Mouse (Mus musculus) erythroblast, embryonic 14.5 days (primary cell): ENCODE measurements around the gene Map3k20.

Experiments used
- GATA1 ChIP-seq: IDR thresholded peaks from 2 replicates; pipeline ENCODE4 v1.6.1; 2012; ENCODE audit warnings: low read length, inconsistent platforms, mixed read lengths
- TAL1 ChIP-seq: IDR thresholded peaks from 3 replicates; pipeline ENCODE4 v1.6.1; 2012; ENCODE audit warnings: low read length, inconsistent platforms, mixed read lengths

GRCm38 (mm10) chr2:72389411-72389810 lies 104.0 kb downstream of the Map3k20 start:
- TF ChIP-seq GATA1 (no peak), TAL1 (no peak)
